Mouse (Mus musculus): Measurements from ENCODE around the gene Tle3. TPM values are rescaled to one million over a fixed set of nuclear protein-coding genes. Genes with fewer than 3 reads are reported as not detected.

Gene Tle3
- polyA plus RNA-seq, 1 experiment from 2014 or later = 31.4 TPM

DNA sequence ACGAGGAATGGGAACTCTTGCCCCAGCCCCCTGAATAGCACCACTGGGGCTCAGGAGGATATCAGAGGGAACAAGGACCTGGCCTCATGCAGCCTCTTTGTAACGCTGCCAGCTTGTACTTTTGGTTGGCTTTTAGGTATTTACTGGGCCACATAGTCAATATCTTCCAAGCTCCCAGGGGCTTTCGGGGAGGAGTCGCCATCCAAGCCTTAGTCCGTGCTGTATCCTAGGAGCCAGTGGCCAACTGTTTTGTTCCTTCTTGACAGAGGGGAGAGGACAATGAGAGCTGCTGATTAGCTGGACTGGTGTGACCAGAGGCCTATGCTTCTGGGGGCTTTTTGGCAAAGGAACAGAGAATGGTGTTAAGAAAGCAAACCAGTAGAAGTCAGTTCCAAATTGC lies 30.6 kb downstream of the Tle3 start:
- H3K9ac ChIP-seq (replicated peaks; ENCODE audit: low read length) = no peak overlapping the region
- H3K27ac ChIP-seq (replicated peaks; ENCODE audit: low read depth, low read length) = no peak overlapping the region
- peaks cover 12% of the 10 kb centered on the region for H3K4me1 ChIP-seq (ENCODE audit: control insufficient read depth, insufficient read depth, low read length)
- H3K4me3 ChIP-seq (ENCODE audit: low read depth, low read length) = no peak overlapping the region
- H3K4me2 ChIP-seq (ENCODE audit: low read depth, low read length) = no peak overlapping the region
- no peak for ATAC-seq (replicated peaks; ENCODE audit: insufficient number of reproducible peaks, low FRiP score, low TSS enrichment, low read depth)
- 81% methylated on average over 5 of the region's 5 CpGs for WGBS
- H3K27me3 ChIP-seq (ENCODE audit: control insufficient read depth, insufficient read depth, low read length) = no peaks in the 10 kb centered on the region
- peaks cover 18% of the 10 kb centered on the region for H3K36me3 ChIP-seq (replicated peaks; ENCODE audit: control insufficient read depth, insufficient read depth, low read depth, low read length)
- H3K9me3 ChIP-seq (replicated peaks; ENCODE audit: control insufficient read depth, low read length) = no peaks in the 10 kb centered on the region
- no peak for DNase-seq (ENCODE audit: low spot score)

DNA sequence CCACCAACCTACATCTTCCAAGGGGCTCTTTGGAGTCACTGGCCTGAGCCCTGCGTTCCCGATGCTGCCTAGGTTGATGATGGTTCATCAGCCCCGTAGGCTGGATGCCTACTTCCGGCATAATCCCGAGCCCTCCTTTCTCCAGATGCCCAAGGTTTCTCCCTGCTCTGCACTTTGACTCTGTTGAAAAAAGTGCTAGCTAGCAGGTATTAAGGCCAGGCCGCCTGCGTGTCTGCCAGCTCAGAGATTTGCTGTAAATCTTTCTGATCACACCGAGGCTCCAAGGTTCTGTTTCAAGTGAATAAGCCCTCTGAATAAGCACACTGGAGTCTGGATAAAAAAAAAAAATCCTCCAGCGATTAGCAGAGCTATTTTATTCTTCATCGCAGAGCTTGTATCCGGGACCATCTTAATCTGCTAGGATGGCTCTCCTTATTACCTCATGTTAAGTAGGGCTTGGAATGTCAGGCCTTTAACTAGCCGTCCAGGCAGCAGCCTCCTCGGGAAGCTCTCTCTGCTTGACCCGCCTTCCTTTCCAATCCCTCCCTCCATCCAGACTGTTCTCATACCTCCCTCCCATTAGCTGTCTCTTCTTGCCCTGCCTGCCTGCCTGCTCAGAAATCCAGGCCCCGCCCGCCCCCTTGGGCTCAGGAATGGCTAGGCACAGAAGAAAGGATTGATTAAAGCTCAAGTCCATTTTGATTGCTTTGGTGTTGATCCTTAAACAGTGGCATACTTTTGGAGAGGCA lies 31.9 kb downstream of the Tle3 start:
- peaks cover 22% of the 10 kb centered on the region for H3K36me3 ChIP-seq (replicated peaks; ENCODE audit: control insufficient read depth, insufficient read depth, low read depth, low read length)
- DNase-seq (ENCODE audit: low spot score) = peak; percentile 55
- H3K4me3 ChIP-seq (ENCODE audit: low read depth, low read length) = no peak overlapping the region
- H3K9me3 ChIP-seq (replicated peaks; ENCODE audit: control insufficient read depth, low read length) = no peaks in the 10 kb centered on the region
- no peak overlapping the region for H3K27ac ChIP-seq (replicated peaks; ENCODE audit: low read depth, low read length)
- peaks cover 12% of the 10 kb centered on the region for H3K4me1 ChIP-seq (ENCODE audit: control insufficient read depth, insufficient read depth, low read length)
- 0 out of 2 replicates have a peak, but pooled peaks have one; percentile 7 for ATAC-seq (replicated peaks; ENCODE audit: insufficient number of reproducible peaks, low FRiP score, low TSS enrichment, low read depth)
- H3K27me3 ChIP-seq (ENCODE audit: control insufficient read depth, insufficient read depth, low read length) = no peaks in the 10 kb centered on the region
- 51% methylated on average over 16 of the region's 16 CpGs for WGBS
- H3K9ac ChIP-seq (replicated peaks; ENCODE audit: low read length) = no peak overlapping the region
- no peak overlapping the region for H3K4me2 ChIP-seq (ENCODE audit: low read depth, low read length)

DNA sequence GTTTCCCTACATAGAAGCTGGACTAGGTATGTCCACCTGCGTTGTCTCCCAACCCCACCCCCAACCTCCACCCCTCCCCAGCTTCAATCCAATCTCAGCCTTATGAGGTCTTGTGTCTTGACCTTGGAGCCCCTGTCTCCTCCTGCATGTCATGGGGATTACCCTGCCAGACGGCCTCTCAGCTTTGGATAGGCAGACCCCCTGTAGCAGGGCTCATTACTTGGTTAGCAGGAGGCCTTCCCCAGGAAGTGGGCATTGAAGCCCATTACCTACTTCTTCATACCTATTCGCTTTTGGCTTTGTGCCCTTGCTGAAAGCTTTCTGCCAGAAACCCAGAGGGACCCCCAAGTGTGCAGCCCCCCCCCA lies 32.4 kb downstream of the Tle3 start:
- 28% methylated on average over 3 of the region's 3 CpGs for WGBS
- Histone ChIP-seq H3K4me2 (ENCODE audit: low read depth, low read length) (no peak overlapping the region), H3K36me3 (replicated peaks; ENCODE audit: control insufficient read depth, insufficient read depth, low read depth, low read length) (peaks cover 26% of the 10 kb centered on the region), H3K4me3 (ENCODE audit: low read depth, low read length) (no peak overlapping the region), H3K9me3 (replicated peaks; ENCODE audit: control insufficient read depth, low read length) (no peaks in the 10 kb centered on the region), H3K9ac (replicated peaks; ENCODE audit: low read length) (no peak overlapping the region), H3K4me1 (ENCODE audit: control insufficient read depth, insufficient read depth, low read length) (peaks cover 12% of the 10 kb centered on the region), H3K27ac (replicated peaks; ENCODE audit: low read depth, low read length) (peak overlapping the region; percentile 31), H3K27me3 (ENCODE audit: control insufficient read depth, insufficient read depth, low read length) (no peaks in the 10 kb centered on the region)
- no peak; the same call in 1 of the 2 replicates for ATAC-seq (replicated peaks; ENCODE audit: insufficient number of reproducible peaks, low FRiP score, low TSS enrichment, low read depth)
- no peak for DNase-seq (ENCODE audit: low spot score)

DNA sequence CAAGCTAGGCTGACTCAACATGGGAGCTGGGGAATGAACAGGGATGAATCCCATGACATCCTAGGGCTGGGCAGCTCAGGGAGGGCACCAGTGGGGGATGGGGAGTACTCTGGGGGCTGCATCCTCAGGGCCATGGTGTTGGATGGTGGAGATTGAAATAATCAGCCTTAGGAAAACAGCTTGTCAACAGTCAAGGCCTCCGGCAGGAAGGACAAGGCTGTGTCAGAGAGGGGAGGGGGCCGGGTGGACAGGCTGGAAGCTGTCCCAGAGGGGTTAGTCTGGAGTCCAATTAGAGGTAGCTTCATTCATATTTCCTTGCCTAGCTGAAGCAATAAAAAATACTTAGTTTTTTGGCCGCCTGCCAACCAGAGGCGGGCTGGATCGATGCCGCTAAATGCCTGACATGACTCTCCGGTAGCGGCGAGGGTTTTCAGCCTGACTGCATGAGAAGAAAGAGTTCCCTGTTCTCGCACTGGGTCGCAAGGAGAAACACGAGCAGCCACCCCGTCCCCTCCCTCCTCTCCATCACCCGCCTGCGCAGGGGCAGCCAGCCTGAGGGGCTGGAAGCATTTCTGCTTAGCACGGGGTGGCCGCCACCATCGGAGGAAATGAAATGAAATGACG lies 32.9 kb downstream of the Tle3 start:
- Histone ChIP-seq H3K4me2 (ENCODE audit: low read depth, low read length) (no peak overlapping the region), H3K4me1 (ENCODE audit: control insufficient read depth, insufficient read depth, low read length) (peaks cover 12% of the 10 kb centered on the region), H3K9me3 (replicated peaks; ENCODE audit: control insufficient read depth, low read length) (no peaks in the 10 kb centered on the region), H3K27me3 (ENCODE audit: control insufficient read depth, insufficient read depth, low read length) (no peaks in the 10 kb centered on the region), H3K27ac (replicated peaks; ENCODE audit: low read depth, low read length) (peak overlapping the region; percentile 31), H3K4me3 (ENCODE audit: low read depth, low read length) (no peak overlapping the region), H3K9ac (replicated peaks; ENCODE audit: low read length) (no peak overlapping the region), H3K36me3 (replicated peaks; ENCODE audit: control insufficient read depth, insufficient read depth, low read depth, low read length) (peaks cover 27% of the 10 kb centered on the region)
- WGBS = 3% methylated on average over 18 of the region's 19 CpGs
- ATAC-seq (replicated peaks; ENCODE audit: insufficient number of reproducible peaks, low FRiP score, low TSS enrichment, low read depth) = peak; percentile 77
- peak; percentile 90 for DNase-seq (ENCODE audit: low spot score)

DNA sequence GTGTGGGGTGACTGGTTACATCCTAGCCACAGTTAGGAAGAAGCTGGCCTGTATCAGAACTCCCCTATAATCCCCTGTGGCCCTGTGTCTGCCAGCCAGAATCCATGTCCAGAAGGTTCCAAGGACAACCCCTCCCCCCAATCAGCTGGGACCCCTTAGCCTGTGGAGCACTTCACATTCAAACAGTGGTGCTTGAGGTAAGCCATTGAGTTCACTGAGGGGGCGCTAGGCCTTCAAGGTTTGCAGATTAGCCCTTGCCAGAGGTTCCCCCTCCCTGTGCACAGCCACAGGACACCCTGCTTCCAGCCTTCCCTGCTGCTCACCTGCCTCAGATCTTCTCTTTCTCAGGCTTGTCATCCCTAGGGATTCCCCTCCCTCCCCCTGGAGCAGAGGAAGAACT lies 34.2 kb downstream of the Tle3 start:
- Histone ChIP-seq H3K4me3 (ENCODE audit: low read depth, low read length) (no peak overlapping the region), H3K27ac (replicated peaks; ENCODE audit: low read depth, low read length) (no peak overlapping the region), H3K4me1 (ENCODE audit: control insufficient read depth, insufficient read depth, low read length) (peaks cover 12% of the 10 kb centered on the region), H3K9me3 (replicated peaks; ENCODE audit: control insufficient read depth, low read length) (no peaks in the 10 kb centered on the region), H3K36me3 (replicated peaks; ENCODE audit: control insufficient read depth, insufficient read depth, low read depth, low read length) (peaks cover 33% of the 10 kb centered on the region), H3K27me3 (ENCODE audit: control insufficient read depth, insufficient read depth, low read length) (no peaks in the 10 kb centered on the region), H3K9ac (replicated peaks; ENCODE audit: low read length) (no peak overlapping the region), H3K4me2 (ENCODE audit: low read depth, low read length) (no peak overlapping the region)
- ATAC-seq (replicated peaks; ENCODE audit: insufficient number of reproducible peaks, low FRiP score, low TSS enrichment, low read depth) (no peak), DNase-seq (ENCODE audit: low spot score) (no peak)
- WGBS = 81% methylated on average over 1 of the region's 1 CpGs

DNA sequence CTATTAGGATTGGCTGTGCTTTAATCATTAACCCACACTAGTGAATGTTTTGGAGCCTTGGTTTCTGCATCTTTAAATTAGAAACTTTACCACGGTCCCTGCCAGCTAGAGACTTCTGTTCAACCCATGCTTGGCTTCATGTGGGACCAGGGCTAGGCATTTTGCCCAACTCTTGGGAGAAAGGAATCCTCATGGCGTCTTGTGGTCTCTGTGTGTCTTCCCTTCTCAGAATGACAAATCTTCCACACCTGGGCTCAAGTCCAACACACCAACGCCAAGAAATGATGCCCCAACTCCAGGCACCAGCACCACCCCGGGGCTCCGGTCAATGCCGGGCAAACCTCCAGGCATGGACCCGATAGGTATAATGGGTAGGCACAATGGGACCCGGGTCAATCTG lies 36.9 kb downstream of the Tle3 start:
- WGBS = 93% methylated on average over 8 of the region's 8 CpGs
- Histone ChIP-seq H3K9me3 (replicated peaks; ENCODE audit: control insufficient read depth, low read length) (no peaks in the 10 kb centered on the region), H3K4me2 (ENCODE audit: low read depth, low read length) (no peak overlapping the region), H3K4me1 (ENCODE audit: control insufficient read depth, insufficient read depth, low read length) (peaks cover 8% of the 10 kb centered on the region), H3K27ac (replicated peaks; ENCODE audit: low read depth, low read length) (no peak overlapping the region), H3K27me3 (ENCODE audit: control insufficient read depth, insufficient read depth, low read length) (no peaks in the 10 kb centered on the region), H3K9ac (replicated peaks; ENCODE audit: low read length) (no peak overlapping the region), H3K4me3 (ENCODE audit: low read depth, low read length) (no peak overlapping the region), H3K36me3 (replicated peaks; ENCODE audit: control insufficient read depth, insufficient read depth, low read depth, low read length) (peaks cover 54% of the 10 kb centered on the region)
- DNase-seq (ENCODE audit: low spot score) (no peak), ATAC-seq (replicated peaks; ENCODE audit: insufficient number of reproducible peaks, low FRiP score, low TSS enrichment, low read depth) (no peak)

DNA sequence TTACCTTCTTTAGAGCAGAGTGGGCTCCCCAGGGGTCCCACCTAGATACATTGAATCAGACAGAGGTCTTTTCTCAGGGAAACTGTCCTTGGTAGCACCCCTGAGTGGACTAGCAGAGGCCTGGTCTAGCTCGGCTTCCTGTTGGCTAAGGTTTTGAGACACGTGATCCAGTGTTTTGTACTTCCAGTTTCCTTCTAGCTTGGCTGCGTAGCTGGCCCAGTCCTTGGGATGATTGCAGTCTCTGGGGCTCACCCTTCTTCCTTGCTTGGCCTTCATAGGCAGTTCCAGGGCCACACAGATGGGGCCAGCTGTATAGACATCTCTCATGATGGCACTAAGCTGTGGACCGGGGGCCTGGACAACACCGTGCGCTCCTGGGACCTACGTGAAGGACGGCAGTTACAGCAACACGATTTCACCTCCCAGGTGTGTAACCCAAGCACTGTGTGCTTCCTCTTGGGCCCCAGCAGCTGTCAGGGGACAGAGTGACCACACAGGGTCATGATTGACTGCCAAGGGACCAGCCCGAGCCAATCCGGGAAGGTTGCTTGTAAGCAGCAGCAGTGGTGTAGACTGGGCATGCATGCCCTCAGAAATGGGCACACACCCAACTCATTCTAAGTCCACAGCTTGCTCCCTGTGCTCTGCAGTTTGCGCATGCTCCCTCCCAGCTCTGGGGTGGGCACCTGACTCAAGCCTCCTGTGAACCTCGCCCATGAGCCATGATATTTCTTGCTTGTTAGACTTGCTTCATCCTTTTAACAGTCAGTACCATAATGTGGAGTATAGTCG lies 41.7 kb downstream of the Tle3 start:
- no peak for ATAC-seq (replicated peaks; ENCODE audit: insufficient number of reproducible peaks, low FRiP score, low TSS enrichment, low read depth)
- Histone ChIP-seq H3K9ac (replicated peaks; ENCODE audit: low read length) (no peak overlapping the region), H3K36me3 (replicated peaks; ENCODE audit: control insufficient read depth, insufficient read depth, low read depth, low read length) (peaks cover 61% of the 10 kb centered on the region), H3K9me3 (replicated peaks; ENCODE audit: control insufficient read depth, low read length) (no peaks in the 10 kb centered on the region), H3K27me3 (ENCODE audit: control insufficient read depth, insufficient read depth, low read length) (no peaks in the 10 kb centered on the region), H3K4me1 (ENCODE audit: control insufficient read depth, insufficient read depth, low read length) (no peaks in the 10 kb centered on the region), H3K27ac (replicated peaks; ENCODE audit: low read depth, low read length) (no peak overlapping the region), H3K4me2 (ENCODE audit: low read depth, low read length) (no peak overlapping the region), H3K4me3 (ENCODE audit: low read depth, low read length) (no peak overlapping the region)
- no peak for DNase-seq (ENCODE audit: low spot score)
- WGBS = 88% methylated on average over 14 of the region's 14 CpGs

DNA sequence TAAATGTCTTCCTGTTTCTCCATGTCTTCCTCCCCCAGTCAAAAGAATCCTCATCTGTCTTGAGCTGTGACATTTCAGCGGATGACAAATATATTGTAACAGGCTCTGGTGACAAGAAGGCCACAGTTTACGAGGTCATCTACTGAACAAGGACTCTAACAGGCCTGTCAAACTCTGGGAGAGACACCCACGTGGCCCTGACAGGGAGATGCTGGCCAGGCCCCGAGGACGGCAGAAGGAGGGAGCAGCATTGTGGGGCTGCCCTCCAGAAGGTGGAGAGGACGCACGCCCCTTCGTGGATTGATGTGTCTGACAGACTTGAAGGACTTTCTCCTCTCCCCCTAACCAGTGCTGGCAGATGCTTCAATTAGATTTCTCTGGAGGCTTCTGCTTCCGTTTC lies 44.4 kb downstream of the Tle3 start:
- no peaks in the 10 kb centered on the region for H3K27me3 ChIP-seq (ENCODE audit: control insufficient read depth, insufficient read depth, low read length)
- H3K4me1 ChIP-seq (ENCODE audit: control insufficient read depth, insufficient read depth, low read length) = no peaks in the 10 kb centered on the region
- no peak overlapping the region for H3K4me3 ChIP-seq (ENCODE audit: low read depth, low read length)
- DNase-seq (ENCODE audit: low spot score) (no peak), ATAC-seq (replicated peaks; ENCODE audit: insufficient number of reproducible peaks, low FRiP score, low TSS enrichment, low read depth) (no peak)
- H3K4me2 ChIP-seq (ENCODE audit: low read depth, low read length) = no peak overlapping the region
- 71% methylated on average over 9 of the region's 9 CpGs for WGBS
- H3K27ac ChIP-seq (replicated peaks; ENCODE audit: low read depth, low read length) = no peak overlapping the region
- H3K36me3 ChIP-seq (replicated peaks; ENCODE audit: control insufficient read depth, insufficient read depth, low read depth, low read length) = peaks cover 40% of the 10 kb centered on the region
- H3K9me3 ChIP-seq (replicated peaks; ENCODE audit: control insufficient read depth, low read length) = no peaks in the 10 kb centered on the region
- no peak overlapping the region for H3K9ac ChIP-seq (replicated peaks; ENCODE audit: low read length)

All from embryonic facial prominence, embryonic 11.5 days (tissue).